Mouse (Mus musculus): ENCODE data around the gene Zfp628.

GRCm38 (mm10) chr7:4924483-4924882 is 9.5 kb downstream of the Zfp628 start:
- no peak for TF ChIP-seq CTCF (IDR thresholded peaks at IDR 0.05; ENCODE audit: low read depth)
- TF ChIP-seq EP300 (IDR thresholded peaks at IDR 0.05; ENCODE audit: low read depth) = no peak

All from heart, postnatal 0 days (tissue).